18 mouse cellular contexts compared by ENCODE assay signal in genomic region chr17:49556169-49556568, GRCm38 (mm10). TPM values are rescaled to one million over a fixed set of nuclear protein-coding genes. Genes with fewer than 3 reads are reported as not detected.
DNase-seq lines count a peak whose midpoint lies in the region; ATAC-seq and TF ChIP-seq lines count a peak whose summit lies in the region.
"Had no signal": no experiment of that assay in that cellular context is flagged by ENCODE, and none has a peak within 500 bp of the region (broad histone marks: within the 10 kb centered on the region; RNA-seq: fewer than 3 reads in every experiment).

No protein-coding gene starts in this region.

- peaks cover 57% of the 10 kb centered on the region for H3K4me1 ChIP-seq in lung, embryonic 15.5 days
- H3K4me1 ChIP-seq in lung, postnatal 0 days (ENCODE audit: insufficient read depth, low read depth, low read length), result peaks cover 3% of the 10 kb centered on the region; the same call in 1 of the 2 replicates
- peaks cover 3% of the 10 kb centered on the region for H3K4me1 ChIP-seq in lung, adult 2 months (ENCODE audit: control insufficient read depth, insufficient read depth, low read length)
- H3K4me1 ChIP-seq: forebrain, embryonic 10.5 days; forebrain, embryonic 12.5 days had no signal

- no peaks in the 10 kb centered on the region for H3K9me3 ChIP-seq in lung, embryonic 15.5 days
- H3K9me3 ChIP-seq in lung, postnatal 0 days (ENCODE audit: low read length), result no peaks in the 10 kb centered on the region
- H3K9me3 ChIP-seq: embryonic facial prominence, embryonic 13.5 days; embryonic facial prominence, embryonic 15.5 days; forebrain, embryonic 10.5 days; forebrain, embryonic 12.5 days had no signal

- no peak for TF ChIP-seq CTCF in lung, postnatal 0 days (IDR thresholded peaks at IDR 0.05)
- no peak for TF ChIP-seq CTCF in lung, adult 2 months (IDR thresholded peaks at IDR 0.05; ENCODE audit: insufficient read depth, low read length)

- H3K36me3 ChIP-seq in lung, embryonic 15.5 days, result no peaks in the 10 kb centered on the region
- H3K36me3 ChIP-seq in lung, postnatal 0 days (ENCODE audit: insufficient read depth, low read length), result no peaks in the 10 kb centered on the region
- H3K36me3 ChIP-seq: embryonic facial prominence, embryonic 15.5 days; forebrain, embryonic 10.5 days; forebrain, embryonic 12.5 days had no signal

- DNase-seq in lung, postnatal 4 days, result no peak
- peak; percentile 76 for DNase-seq in lung, postnatal 0 days (ENCODE audit: low spot score)
- DNase-seq in lung, adult 2 months, result no peak
- DNase-seq: adrenal gland, adult 2 months; adrenal gland, postnatal 10 days; adrenal gland, postnatal 25 days; cerebellum, adult 18-20 months; cerebellum, postnatal 14 days; cerebellum, postnatal 36 days; embryo, embryonic 11 days had no signal

- WGBS in lung, embryonic 15.5 days, result 51% methylated on average over 3 of the region's 3 CpGs
- 52% methylated on average over 3 of the region's 3 CpGs for WGBS in lung, postnatal 0 days
- WGBS in lung, adult 2 months, result 65% methylated on average over 3 of the region's 3 CpGs

- no peak overlapping the region for H3K4me2 ChIP-seq in lung, embryonic 15.5 days
- H3K4me2 ChIP-seq in lung, postnatal 0 days (replicated peaks; ENCODE audit: low read depth, low read length), result no peak overlapping the region
- H3K4me2 ChIP-seq: embryonic facial prominence, embryonic 13.5 days; embryonic facial prominence, embryonic 15.5 days; forebrain, embryonic 12.5 days had no signal

- H3K27me3 ChIP-seq in lung, embryonic 15.5 days, result no peaks in the 10 kb centered on the region
- no peaks in the 10 kb centered on the region for H3K27me3 ChIP-seq in lung, postnatal 0 days (replicated peaks; ENCODE audit: insufficient read depth, low read length)
- H3K27me3 ChIP-seq: embryonic facial prominence, embryonic 13.5 days; embryonic facial prominence, embryonic 15.5 days; forebrain, embryonic 12.5 days had no signal

- H3K9ac ChIP-seq in lung, embryonic 15.5 days, result no peak overlapping the region
- no peak overlapping the region for H3K9ac ChIP-seq in lung, postnatal 0 days (replicated peaks; ENCODE audit: low read depth)
- H3K9ac ChIP-seq: embryonic facial prominence, embryonic 13.5 days; embryonic facial prominence, embryonic 15.5 days; forebrain, embryonic 12.5 days had no signal

- H3K4me3 ChIP-seq in lung, embryonic 15.5 days, result no peak overlapping the region
- no peak overlapping the region for H3K4me3 ChIP-seq in lung, postnatal 0 days (ENCODE audit: low read depth, low read length)
- H3K4me3 ChIP-seq in lung, adult 2 months (replicated peaks; ENCODE audit: extremely low read depth, low read depth, low read length), result no peak overlapping the region
- H3K4me3 ChIP-seq: embryonic facial prominence, embryonic 13.5 days; embryonic facial prominence, embryonic 15.5 days; erythroblast, embryonic 14.5 days; forebrain, embryonic 10.5 days; forebrain, embryonic 12.5 days had no signal

- TF ChIP-seq POLR2A in lung, adult 2 months (IDR thresholded peaks at IDR 0.05; ENCODE audit: borderline replicate concordance, extremely low read depth, low read depth, low read length), result no peak

- 0 out of 2 replicates have a peak, but pooled peaks have one; percentile 9 for ATAC-seq in lung, embryonic 15.5 days (ENCODE audit: borderline replicate concordance, extremely low read depth, low FRiP score, low TSS enrichment)
- ATAC-seq in lung, postnatal 0 days, result peak; percentile 39
- ATAC-seq: forebrain, embryonic 14.5 days; forebrain, embryonic 16.5 days had no signal

- H3K27ac ChIP-seq in lung, embryonic 15.5 days, result peak overlapping the region; percentile 54
- H3K27ac ChIP-seq in lung, postnatal 0 days (ENCODE audit: low read length), result no peak overlapping the region
- H3K27ac ChIP-seq: embryonic facial prominence, embryonic 13.5 days; embryonic facial prominence, embryonic 15.5 days; forebrain, embryonic 10.5 days; forebrain, embryonic 12.5 days had no signal

- TF ChIP-seq EP300 in lung, postnatal 0 days (IDR thresholded peaks at IDR 0.05), result peak; percentile 87

RNA-seq across cellular contexts. Expression of gene Daam2, which starts 8.0 kb away (rescaled TPM):
- 14.0 and 15.8 TPM in 2 replicates for polyA plus RNA-seq in lung, embryonic 15.5 days (2015; fragmentation: Nextera tagmentation; extraction: Ambion mirVana)
- polyA plus RNA-seq in lung, postnatal 0 days (2015; fragmentation: Nextera tagmentation; extraction: Ambion mirVana), result 4.6 and 6.6 TPM in 2 replicates
- 6.0 and 8.7 TPM in 2 replicates for polyA plus RNA-seq in lung, adult 2 months (2012; rRNA removed)
- polyA plus RNA-seq: erythroblast, embryonic 14.5 days had no signal

RNA-seq across cellular contexts. Expression of gene Kif6, which starts 58.8 kb away (rescaled TPM):
- polyA plus RNA-seq in lung, embryonic 15.5 days (2015; fragmentation: Nextera tagmentation; extraction: Ambion mirVana), result 3.6 and 4.7 TPM in 2 replicates
- 1.5 and 3.0 TPM in 2 replicates for polyA plus RNA-seq in lung, postnatal 0 days (2015; fragmentation: Nextera tagmentation; extraction: Ambion mirVana)
- 1.1 and 1.3 TPM in 2 replicates for polyA plus RNA-seq in lung, adult 2 months (2012; rRNA removed)
- polyA plus RNA-seq: erythroblast, embryonic 14.5 days had no signal
